Mouse (Mus musculus) central nervous system, embryonic 11.5 days (tissue): ENCODE data around the gene Fermt2. TPM values are rescaled to one million over a fixed set of nuclear protein-coding genes. Genes with fewer than 3 reads are reported as not detected.

ENCODE experiments used
- polyA plus RNA-seq: library from polyadenylated mRNA; depleted of rRNA; stranded (reverse); fragments of >200 nt; gene quantifications from 2 replicates; pipeline ENCODE4 v1.2.3, GENCODE M21; 2012; rRNA removed

Gene Fermt2
- polyA plus RNA-seq, result 71.3 and 76.5 TPM in 2 replicates

DNA sequence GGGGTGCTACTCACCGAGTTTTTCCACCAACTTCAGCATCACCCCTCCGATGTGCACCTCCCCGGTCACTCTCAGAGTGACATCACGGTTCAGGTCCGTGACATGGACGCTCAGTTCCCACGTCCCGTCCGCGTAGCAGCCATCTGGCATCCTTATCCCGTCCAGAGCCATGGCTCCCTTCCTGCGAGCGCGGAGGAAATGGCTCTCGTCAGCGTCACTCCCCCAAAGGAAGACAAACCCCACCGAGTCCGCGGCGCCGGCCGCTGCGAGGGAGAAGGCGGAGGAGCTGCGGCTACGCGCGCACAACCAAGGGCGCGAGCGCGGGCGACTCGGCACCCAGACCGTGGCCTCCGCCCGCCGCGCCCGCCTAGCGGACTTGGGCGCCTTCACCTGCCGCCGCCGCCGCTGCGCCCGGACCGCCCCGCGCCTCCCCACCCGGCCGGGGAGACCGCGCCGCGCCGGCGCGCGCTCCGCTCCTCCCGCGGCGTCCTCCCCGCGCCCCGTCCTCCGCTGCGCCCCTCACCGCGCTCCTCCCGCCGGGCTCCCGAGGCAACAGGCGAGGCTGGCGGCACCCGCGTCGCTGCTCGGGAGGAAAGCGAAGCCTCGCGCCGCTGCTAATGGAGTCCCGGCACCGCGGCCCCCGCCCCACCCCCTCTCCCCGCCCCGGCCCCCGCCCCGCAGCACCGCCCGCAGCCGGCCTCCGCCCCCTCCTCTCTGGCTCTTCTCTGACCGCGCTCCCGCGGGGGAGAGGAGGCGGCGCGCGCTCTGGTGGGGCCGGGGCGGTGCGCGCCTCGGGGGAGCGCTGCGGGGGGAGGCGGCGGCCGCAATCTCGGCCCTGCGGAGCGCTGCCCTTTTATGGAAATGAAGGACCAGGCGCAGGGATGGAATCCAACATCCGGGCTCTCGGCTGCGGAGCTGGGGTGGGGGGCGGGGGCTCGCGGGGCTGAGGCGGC is at the start of gene Fermt2:
Gene Fermt2 (minus strand): TSS at position 708 of the 953 bp plus-strand sequence.

Other genes starting within 250 kb of the Fermt2 start
- gene Ero1l, start 211.3 kb downstream of the Fermt2 start, polyA plus RNA-seq, result 15.9 and 23.1 TPM in 2 replicates
- 173 and 205 TPM in 2 replicates for gene Psmc6, start 200.3 kb downstream of the Fermt2 start, polyA plus RNA-seq
- gene Styx, start 179.0 kb downstream of the Fermt2 start, polyA plus RNA-seq, result 12.5 and 24.7 TPM in 2 replicates
- 18.7 and 21.1 TPM in 2 replicates for gene Gnpnat1, start 125.2 kb downstream of the Fermt2 start, polyA plus RNA-seq
- 23.1 and 26.6 TPM in 2 replicates for gene Ddhd1, start 128.0 kb upstream of the Fermt2 start, polyA plus RNA-seq